Mouse (Mus musculus) cerebellum, postnatal 10 days (tissue): ENCODE data around the gene Hoxd13.
A peak's percentile ranks its signal among the peaks of the same experiment; 100 is the strongest.

Source experiments
- DNase-seq, 2 experiments: peaks; one replicate each; pipeline ENCODE4 v3.0.0; 2021; ENCODE audit warnings: mixed read lengths in 2 of 2

The Hoxd13 gene

DNA sequence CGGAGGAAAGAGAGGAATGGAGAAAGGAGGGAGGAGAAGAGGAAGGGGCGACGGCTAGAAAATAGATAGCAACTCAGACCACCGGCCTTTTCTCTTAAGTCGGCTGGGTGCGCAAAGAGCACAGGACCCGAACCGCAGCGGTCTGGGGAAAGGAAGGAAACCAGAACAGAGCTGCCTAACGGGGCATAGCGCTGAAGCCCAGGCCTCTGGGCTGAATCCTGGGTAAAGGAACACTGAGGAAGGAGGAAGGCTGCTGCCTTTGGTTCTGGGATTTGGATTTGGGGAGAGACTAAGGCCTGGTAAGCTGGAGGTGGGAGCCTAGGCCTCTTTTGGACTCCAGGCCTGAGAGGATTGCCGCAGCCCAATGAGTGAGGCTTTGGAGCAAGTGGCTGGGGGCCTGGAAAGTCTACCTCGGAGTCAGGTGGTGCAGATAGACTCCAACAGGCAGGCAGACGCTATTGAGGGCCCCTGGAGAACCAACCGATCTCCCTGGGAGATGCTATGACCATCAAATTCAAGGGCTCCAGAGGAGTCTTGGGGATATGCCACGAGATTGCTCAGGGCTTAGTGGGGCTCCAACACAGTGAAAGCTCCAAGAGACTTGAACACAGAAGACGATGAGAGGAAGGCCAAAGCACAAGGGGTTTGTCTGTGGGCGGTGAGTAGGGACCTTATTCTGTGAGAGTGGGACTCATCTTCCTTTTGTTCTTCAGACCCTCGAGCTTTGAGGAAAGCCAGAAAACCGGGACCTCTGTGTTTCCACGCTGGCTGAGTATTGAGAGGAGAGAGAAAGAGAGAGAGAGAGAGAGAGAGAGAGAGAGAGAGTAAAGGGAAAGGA, 12.7 kb downstream of the Hoxd13 start:
- DNase-seq: no peak

DNA sequence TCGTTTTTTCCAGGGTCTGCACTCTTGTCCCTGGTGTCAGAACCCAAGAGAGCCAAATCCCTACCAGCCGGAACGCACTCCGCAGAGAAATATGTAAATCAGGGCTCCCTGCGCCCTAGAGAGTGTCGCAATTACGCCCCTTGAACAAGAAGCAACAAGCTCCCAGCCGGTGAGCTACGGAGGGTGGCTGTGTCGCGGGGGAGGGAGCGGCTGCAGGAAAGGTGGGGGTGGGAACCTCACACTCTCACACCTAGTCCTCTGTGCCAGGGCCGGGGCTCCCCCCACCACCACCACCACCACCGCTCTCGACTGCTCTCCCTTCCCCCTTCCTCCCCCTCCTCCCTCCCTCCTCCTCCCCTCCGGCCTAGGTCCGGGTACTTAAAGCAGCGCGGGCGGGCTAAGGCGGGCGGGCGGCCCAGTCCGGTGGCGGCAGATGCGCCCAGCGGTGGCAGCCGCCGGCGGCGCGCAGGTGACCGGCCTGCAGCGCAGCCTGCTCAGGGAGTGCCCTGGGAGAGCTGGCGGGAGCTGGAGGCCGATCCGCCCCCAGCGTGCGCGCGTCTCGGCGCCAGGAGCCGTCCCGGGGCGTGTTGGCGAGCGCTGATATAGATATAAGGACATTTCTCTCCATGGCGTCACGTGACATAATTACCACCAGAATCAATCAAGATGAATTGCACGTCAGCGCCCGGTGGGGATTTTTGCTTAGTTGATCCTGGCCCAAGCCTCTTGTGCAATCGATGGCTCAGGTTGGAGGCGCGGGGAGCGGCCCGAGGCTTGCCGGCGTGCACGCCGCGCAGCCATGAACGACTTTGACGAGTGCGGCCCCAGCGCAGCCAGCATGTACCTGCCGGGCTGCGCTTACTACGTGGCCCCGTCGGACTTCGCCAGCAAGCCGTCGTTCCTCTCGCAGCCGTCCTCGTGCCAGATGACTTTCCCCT, 13.8 kb downstream of the Hoxd13 start:
- peak in 1 of 2 experiments; percentile 8 for DNase-seq

DNA sequence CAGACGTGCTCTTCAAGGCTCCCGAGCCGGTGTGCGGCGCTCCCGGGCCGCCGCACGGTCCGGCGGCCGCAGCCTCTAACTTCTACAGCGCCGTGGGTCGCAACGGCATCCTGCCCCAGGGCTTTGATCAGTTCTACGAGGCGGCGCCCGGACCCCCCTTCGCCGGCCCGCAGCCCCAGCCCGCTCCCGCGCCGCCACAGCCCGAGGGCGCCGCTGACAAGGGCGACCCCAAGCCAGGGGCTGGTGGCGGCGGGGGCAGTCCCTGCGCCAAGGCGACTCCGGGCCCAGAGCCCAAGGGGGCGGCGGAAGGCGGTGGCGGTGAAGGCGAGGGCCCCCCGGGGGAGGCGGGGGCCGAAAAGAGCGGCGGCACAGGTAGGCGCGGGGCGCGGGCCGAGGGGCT, 14.7 kb downstream of the Hoxd13 start:
- no peak for DNase-seq

GRCm38 (mm10) chr2:74683471-74683951, 15.4 kb downstream of the Hoxd13 start:
- DNase-seq: no peak

GRCm38 (mm10) chr2:74684106-74684505, 16.0 kb downstream of the Hoxd13 start:
- DNase-seq: no peak

GRCm38 (mm10) chr2:74685059-74685603, 17.0 kb downstream of the Hoxd13 start:
- no peak for DNase-seq

GRCm38 (mm10) chr2:74686301-74686987, 18.3 kb downstream of the Hoxd13 start:
- DNase-seq: peak; percentile 75 to 77

DNA sequence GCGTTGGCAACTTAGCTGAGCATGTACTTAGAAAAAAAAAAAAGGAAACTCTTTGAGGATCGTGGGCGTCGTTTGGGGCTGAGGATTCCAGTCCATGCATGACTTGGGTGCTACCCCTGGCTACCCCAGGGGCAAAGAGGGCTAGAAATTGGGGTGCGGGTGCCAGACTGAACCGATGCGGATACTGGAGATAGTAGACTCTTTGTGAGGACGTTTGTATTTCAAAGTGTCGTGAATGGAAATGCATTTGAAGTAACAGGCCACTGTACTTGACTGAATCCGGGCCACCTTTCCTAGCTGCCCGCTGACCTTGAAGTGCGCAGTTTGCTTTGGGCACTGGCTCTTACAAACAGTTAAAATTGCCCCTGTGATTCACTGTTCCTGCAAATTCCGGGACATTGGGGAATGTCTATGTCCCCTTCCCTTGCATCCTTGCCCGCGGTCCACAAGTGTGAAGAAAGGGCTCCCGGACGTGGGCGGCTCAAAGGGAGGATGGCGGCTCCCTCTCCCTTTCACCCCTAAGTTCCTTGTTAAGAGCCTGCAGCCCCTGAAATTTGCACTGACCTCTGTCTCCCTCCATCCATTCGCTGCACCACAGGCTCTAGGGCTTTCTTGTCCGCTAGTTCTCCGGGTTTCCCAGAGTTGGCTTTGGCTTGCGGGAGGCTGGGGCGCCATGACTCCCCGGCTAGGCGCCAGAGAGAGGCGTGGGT, 19.0 kb downstream of the Hoxd13 start:
- DNase-seq: no peak

DNA sequence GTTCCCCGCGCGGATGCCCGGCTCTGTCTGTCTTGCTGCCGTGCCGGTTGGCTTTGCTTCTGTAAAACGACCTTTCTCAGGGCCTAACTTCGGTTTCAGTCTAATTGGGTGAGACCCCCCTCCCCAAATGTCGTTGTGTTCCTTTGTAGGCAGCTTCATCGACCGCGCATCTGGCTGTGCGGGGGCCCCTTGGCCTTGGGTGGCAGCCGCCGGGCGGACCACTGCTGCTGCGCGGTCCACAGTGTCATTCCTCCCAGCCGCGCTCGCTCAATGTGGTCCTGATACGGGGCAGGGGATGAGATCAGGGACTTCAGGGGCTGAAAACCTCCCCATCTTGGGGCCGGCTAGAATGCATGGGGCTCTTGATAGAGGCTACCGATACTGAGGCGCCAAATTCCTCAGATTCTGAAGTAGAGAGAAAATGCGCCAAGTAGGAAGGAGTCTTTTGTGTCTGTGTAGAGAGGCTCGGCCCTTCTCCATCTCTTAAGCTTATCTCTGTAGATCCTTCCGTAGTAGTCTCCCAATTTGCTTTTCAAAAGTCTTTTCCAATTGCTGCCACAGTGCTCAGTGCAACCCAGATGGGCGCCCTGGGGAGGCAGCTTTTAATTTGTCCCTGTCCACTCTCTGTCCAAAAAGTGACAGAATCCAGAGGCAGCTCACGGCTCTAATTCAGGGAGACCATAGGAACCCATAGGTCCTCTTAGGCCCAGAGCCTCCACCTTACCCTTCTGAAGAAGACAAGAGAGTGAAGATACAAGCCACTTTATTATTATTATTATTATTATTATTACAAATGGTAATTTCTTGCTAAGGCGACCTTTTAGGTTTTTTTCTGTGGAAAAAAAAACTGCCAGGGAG, 19.8 kb downstream of the Hoxd13 start:
- DNase-seq: no peak

DNA sequence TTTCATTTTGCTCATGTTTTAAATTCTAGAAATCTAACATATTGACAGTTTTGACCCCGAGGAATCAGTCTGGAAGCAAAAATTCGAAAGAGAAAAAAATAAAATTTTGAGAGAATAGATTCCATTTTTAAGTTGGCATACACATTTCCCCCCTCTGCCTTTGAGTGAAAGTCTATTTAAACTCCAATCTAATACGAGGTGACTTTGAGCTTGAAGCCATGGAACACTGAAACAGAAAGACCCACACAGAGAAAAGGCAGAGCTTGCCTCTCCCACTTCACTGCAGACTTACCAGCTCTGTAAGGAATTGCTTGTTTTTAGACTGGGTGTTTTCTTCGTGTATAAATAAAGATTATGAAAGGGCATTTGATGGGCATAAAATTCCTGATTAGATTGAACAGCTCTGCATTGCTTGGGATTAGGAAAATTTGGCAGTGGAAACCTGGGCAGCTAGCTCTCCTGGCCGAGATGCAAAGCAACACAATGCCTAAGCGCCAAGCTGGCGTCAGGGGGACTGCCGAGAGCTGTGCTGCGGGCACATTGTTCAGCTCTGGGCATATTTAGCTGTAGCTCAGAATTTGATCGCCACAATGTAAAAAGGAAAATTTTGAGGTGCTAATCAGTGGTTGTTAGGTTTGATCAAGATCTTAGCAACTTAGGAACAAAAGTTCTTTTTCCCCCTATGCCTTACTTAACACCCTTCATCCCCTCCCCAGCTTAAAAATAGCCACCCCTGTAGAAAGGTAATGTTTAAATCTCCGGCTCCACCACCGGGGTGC, 20.9 kb downstream of the Hoxd13 start:
- no peak for DNase-seq

GRCm38 (mm10) chr2:74689574-74690337, 21.6 kb downstream of the Hoxd13 start:
- no peak for DNase-seq

DNA sequence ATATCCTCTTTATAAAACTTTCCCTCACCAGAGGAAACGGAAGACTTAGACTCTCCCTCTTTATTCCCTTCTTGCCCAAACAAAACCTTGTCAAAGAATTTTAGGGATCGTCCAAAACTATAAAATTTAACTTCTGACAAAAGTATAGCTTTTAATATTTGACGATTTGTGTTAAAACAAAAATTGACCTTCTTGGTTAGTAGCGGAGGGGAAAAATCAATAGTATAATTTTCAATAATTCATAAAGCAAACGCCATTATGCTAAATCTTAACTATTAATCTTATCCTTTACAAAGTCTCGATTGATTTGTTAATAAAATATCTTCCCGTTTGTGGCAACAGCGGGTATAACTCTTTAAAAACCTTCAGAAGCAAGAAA, 22.2 kb downstream of the Hoxd13 start:
- no peak for DNase-seq

- DNase-seq: peak; percentile 53 to 59
Observed at GRCm38 (mm10) chr2:74691022-74691951, 23.2 kb downstream of the Hoxd13 start, which contains the start of gene Hoxd10. Gene Hoxd10 (plus strand): TSS chr2:74691924.

DNA sequence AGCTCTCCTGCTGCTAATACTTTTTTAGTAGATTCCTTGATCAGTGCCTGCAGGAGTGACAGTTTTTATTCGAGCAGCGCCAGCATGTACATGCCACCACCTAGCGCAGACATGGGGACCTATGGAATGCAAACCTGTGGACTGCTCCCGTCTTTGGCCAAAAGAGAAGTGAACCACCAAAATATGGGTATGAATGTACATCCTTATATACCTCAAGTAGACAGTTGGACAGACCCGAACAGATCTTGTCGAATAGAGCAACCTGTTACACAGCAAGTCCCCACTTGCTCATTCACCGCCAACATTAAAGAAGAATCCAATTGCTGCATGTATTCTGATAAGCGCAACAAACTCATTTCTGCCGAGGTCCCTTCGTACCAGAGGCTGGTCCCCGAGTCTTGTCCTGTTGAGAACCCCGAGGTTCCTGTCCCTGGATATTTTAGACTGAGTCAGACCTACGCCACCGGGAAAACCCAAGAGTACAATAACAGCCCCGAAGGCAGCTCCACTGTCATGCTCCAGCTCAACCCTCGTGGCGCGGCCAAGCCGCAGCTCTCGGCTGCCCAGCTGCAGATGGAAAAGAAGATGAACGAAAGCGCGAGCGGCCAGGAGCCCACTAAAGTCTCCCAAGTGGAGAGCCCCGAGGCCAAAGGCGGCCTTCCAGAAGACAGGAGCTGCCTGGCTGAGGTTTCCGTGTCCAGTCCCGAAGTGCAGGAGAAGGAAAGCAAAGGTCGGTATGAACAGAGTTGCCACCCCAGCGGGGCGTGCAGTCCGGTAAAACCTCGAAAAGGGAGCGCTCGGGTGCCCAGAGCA, 24.1 kb downstream of the Hoxd13 start:
- no peak for DNase-seq

- DNase-seq: no peak
Observed at GRCm38 (mm10) chr2:74692808-74693431, 24.8 kb downstream of the Hoxd13 start.

DNA sequence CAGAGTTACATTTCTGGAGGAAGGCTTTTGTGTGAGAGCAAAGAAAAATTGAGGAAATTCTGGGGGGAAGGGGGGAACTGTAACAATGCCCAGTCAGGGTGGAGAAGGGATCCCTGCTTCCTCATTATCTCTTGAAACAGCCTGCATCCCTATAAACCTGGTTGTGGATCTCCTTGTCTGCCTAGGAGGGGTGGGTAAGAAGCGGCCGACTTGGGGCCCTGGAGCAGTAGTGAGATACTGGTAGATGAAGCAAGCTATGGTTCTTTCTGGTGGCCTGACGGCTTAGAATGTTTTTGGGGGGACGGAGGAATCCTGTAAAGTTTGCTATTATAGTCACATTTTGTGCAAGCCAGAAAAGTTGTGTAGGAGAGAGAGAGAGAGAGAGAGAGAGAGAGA, 25.3 kb downstream of the Hoxd13 start:
- DNase-seq: no peak

DNA sequence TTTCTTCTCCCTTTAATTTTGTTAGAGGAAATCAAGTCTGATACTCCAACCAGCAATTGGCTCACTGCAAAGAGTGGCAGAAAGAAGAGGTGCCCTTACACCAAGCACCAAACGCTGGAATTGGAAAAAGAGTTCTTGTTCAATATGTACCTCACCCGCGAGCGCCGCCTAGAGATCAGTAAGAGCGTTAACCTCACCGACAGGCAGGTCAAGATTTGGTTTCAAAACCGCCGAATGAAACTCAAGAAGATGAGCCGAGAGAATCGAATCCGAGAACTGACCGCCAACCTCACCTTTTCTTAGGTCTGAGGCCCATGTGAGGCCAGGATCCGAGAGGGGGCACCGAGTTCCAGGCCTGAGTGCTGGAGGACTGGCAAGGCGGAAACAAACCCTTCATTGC, 26.0 kb downstream of the Hoxd13 start:
- no peak for DNase-seq
